Mouse (Mus musculus): ENCODE results near the gene Rmdn3. TPM values are rescaled to one million over a fixed set of nuclear protein-coding genes. Genes with fewer than 3 reads are reported as not detected.

Gene Rmdn3
- total and polyA plus RNA-seq, 3 experiments, result 52.5 to 57.4 TPM; not detected in 1

DNA sequence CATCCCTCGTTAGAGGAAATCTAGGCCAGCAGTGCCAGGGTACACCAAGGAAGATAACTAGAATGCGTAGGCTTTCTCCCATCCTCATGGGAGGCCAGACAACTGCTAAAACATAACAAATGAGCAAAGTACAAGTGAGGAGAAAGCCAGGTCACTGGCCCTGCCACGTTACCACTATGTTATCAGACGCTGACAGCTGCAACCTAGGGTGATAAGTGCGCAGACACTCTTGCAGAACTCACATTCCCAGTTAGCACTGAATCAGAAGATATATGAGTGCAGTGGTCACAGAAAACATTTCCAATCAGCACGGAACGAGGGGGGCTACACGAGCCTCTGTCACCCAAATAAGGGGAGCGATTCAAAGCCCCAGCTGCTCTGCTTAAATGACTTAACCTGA, 1.4 kb downstream of the Rmdn3 start (continued):
- TF ChIP-seq MYC (IDR thresholded peaks at IDR 0.05; ENCODE audit: low read depth, low read length) (peak; percentile 92), RCOR1 (IDR thresholded peaks at IDR 0.05; ENCODE audit: low read depth, low read length) (peak; percentile 85), MAX (IDR thresholded peaks at IDR 0.05; ENCODE audit: low read length) (peak; percentile 86), TCF12 (IDR thresholded peaks at IDR 0.05; ENCODE audit: low read depth, low read length) (peak; percentile 97), UBTF (IDR thresholded peaks at IDR 0.05; ENCODE audit: borderline replicate concordance, insufficient read depth, low read depth, low read length) (no peak), CHD1 (IDR thresholded peaks at IDR 0.05; ENCODE audit: low read depth, low read length) (no peak), HCFC1 (IDR thresholded peaks at IDR 0.05; ENCODE audit: low read depth, low read length) (peak; percentile 61; the same call in 1 of the 2 replicates), ELF1 (IDR thresholded peaks at IDR 0.05; ENCODE audit: low read depth, low read length) (no peak), POLR2A (IDR thresholded peaks at IDR 0.05; ENCODE audit: control insufficient read depth in 1 of 2, insufficient read depth in 1 of 2, low read depth in 1 of 2, low read length in 2 of 2, poor library complexity in 1 of 2) (peak in 1 of 2 experiments; percentile 31; a peak in 1 of 4 replicates), SMC3 (IDR thresholded peaks at IDR 0.05; ENCODE audit: low read depth, low read length) (no peak), MXI1 (IDR thresholded peaks at IDR 0.05; ENCODE audit: low read depth, low read length) (peak; percentile 92)

GRCm38 (mm10) chr2:119154683-119155082, 2.2 kb downstream of the Rmdn3 start:
- Histone ChIP-seq H3K9ac (ENCODE audit: control insufficient read depth, low read depth, low read length, poor library complexity, severe bottlenecking) (peak overlapping the region; percentile 21; the same call in 1 of the 2 replicates), H3K27ac (ENCODE audit: control insufficient read depth, low read depth, low read length) (peak overlapping the region; percentile 79), H3K36me3 (ENCODE audit: control insufficient read depth in 1 of 2, insufficient read depth in 2 of 2, low read length in 2 of 2) (peaks cover 0 to 16% of the 10 kb centered on the region in 2 experiments; a peak in 3 of 4 replicates)

GRCm38 (mm10) chr2:119152255-119152654, 4.6 kb downstream of the Rmdn3 start:
- Histone ChIP-seq H3K79me2 (ENCODE audit: control insufficient read depth, insufficient read depth, low read length, poor library complexity) (peaks cover 12% of the 10 kb centered on the region), H3K4me1 (ENCODE audit: control insufficient read depth in 1 of 2, insufficient read depth in 2 of 2, low read length in 2 of 2) (peaks cover 3 to 6% of the 10 kb centered on the region in 2 experiments; a peak in 3 of 4 replicates), H3K9me3 (replicated peaks; ENCODE audit: insufficient read depth, low read length) (no peaks in the 10 kb centered on the region), H3K36me3 (ENCODE audit: control insufficient read depth in 1 of 2, insufficient read depth in 2 of 2, low read length in 2 of 2) (peaks cover 2 to 13% of the 10 kb centered on the region in 2 experiments; a peak in 3 of 4 replicates), H3K27ac (ENCODE audit: control insufficient read depth, low read depth, low read length) (no peak overlapping the region), H3K9ac (ENCODE audit: control insufficient read depth, low read depth, low read length, poor library complexity, severe bottlenecking) (no peak overlapping the region), H3K4me3 (ENCODE audit: control insufficient read depth in 1 of 2, insufficient read depth in 1 of 2, low read depth in 2 of 2, low read length in 2 of 2) (no peak overlapping the region), H3K27me3 (ENCODE audit: control insufficient read depth in 1 of 2, insufficient read depth in 2 of 2, low read length in 2 of 2) (no peaks in the 10 kb centered on the region)
- DNase-seq (ENCODE audit: low read depth, low spot score), result no peak
- TF ChIP-seq GATA1 (IDR thresholded peaks at IDR 0.05; ENCODE audit: low read depth, low read length) (peak; percentile 41; the same call in 1 of the 2 replicates), ETS1 (IDR thresholded peaks at IDR 0.05; ENCODE audit: low read depth, low read length) (no peak)

More at GRCm38 (mm10) chr2:119154683-119155082, 2.2 kb downstream of the Rmdn3 start:
- Histone ChIP-seq H3K27me3 (ENCODE audit: control insufficient read depth in 1 of 2, insufficient read depth in 2 of 2, low read length in 2 of 2) (no peaks in the 10 kb centered on the region), H3K4me3 (ENCODE audit: control insufficient read depth in 1 of 2, insufficient read depth in 1 of 2, low read depth in 2 of 2, low read length in 2 of 2) (peak overlapping the region in 1 of 2 experiments; percentile 23; a peak in 1 of 4 replicates), H3K79me2 (ENCODE audit: control insufficient read depth, insufficient read depth, low read length, poor library complexity) (peaks cover 12% of the 10 kb centered on the region), H3K4me1 (ENCODE audit: control insufficient read depth in 1 of 2, insufficient read depth in 2 of 2, low read length in 2 of 2) (peaks cover 3 to 6% of the 10 kb centered on the region in 2 experiments; a peak in 3 of 4 replicates), H3K9me3 (replicated peaks; ENCODE audit: insufficient read depth, low read length) (no peaks in the 10 kb centered on the region)
- no peak for DNase-seq (ENCODE audit: low read depth, low spot score)
- TF ChIP-seq SMC3 (IDR thresholded peaks at IDR 0.05; ENCODE audit: low read depth, low read length) (no peak), CTCF (IDR thresholded peaks at IDR 0.05 in 2 of 3, conservative IDR thresholded peaks at IDR 0.05 in 1 of 3; ENCODE audit: control insufficient read depth in 1 of 3, insufficient read depth in 1 of 3, low read depth in 2 of 3, low read length in 3 of 3, poor library complexity in 1 of 3, severe bottlenecking in 1 of 3) (no peak), POLR2AphosphoS2 (IDR thresholded peaks at IDR 0.05; ENCODE audit: low read length) (no peak), MAZ (IDR thresholded peaks at IDR 0.05; ENCODE audit: low read depth, low read length) (no peak), ELF1 (IDR thresholded peaks at IDR 0.05; ENCODE audit: low read depth, low read length) (no peak), KAT2A (conservative IDR thresholded peaks at IDR 0.05; ENCODE audit: low read depth, low read length) (no peak), BHLHE40 (IDR thresholded peaks at IDR 0.05; ENCODE audit: borderline replicate concordance, low read depth, low read length) (no peak), E2F4 (IDR thresholded peaks at IDR 0.05; ENCODE audit: borderline replicate concordance, low read depth, low read length) (no peak), TAL1 (IDR thresholded peaks at IDR 0.05; ENCODE audit: low read length) (no peak), MAFK (IDR thresholded peaks at IDR 0.05; ENCODE audit: borderline replicate concordance, low read depth, low read length) (no peak), ZKSCAN1 (IDR thresholded peaks at IDR 0.05; ENCODE audit: low read depth, low read length) (no peak), TBP (IDR thresholded peaks at IDR 0.05; ENCODE audit: low read depth, low read length) (no peak)

Data from MEL (cell line).